Mouse (Mus musculus) 3T3-L1 (cell line): Measurements from ENCODE around the gene Gm5849.
"Not testable (repeated sequence)": the region's sequence is repeated elsewhere in the genome, so short reads cannot be mapped to it uniquely, and the experiment has no call there.

Experiments
- DNase-seq: peaks from one replicate; pipeline ENCODE4 v3.0.0-alpha.2; 2015; ENCODE audit warnings: low read depth, low spot score

The Gm5849 gene

GRCm38 (mm10) chr3:90777776-90778175, at the start of gene Gm5849:
Gene Gm5849, minus strand, starts transcription at chr3:90777876.
- DNase-seq = not testable (repeated sequence)

- DNase-seq = no peak
Measured at GRCm38 (mm10) chr3:90749658-90750057, 28.0 kb downstream of the Gm5849 start.

GRCm38 (mm10) chr3:90726606-90727005, 51.1 kb downstream of the Gm5849 start, which contains the start of gene Pglyrp4:
Gene Pglyrp4, plus strand, starts transcription at chr3:90726906.
- no peak for DNase-seq
